Mouse (Mus musculus): ENCODE measurements around the gene Rgs18. TPM values are rescaled to one million over a fixed set of nuclear protein-coding genes. Genes with fewer than 3 reads are reported as not detected.

Gene Rgs18
- total RNA-seq (2017): 38.2 to 48.3 TPM (median 46.5 TPM) in 3 replicates

GRCm38 (mm10) chr1:144775331-144775730 lies at the start of gene Rgs18:
Gene Rgs18, minus strand, starts transcription at chr1:144775435.
- peak; percentile 99 for ATAC-seq (replicated peaks; ENCODE audit: insufficient number of reproducible peaks, low FRiP score, low TSS enrichment, poor library complexity, severe bottlenecking)

- ATAC-seq (replicated peaks; ENCODE audit: insufficient number of reproducible peaks, low FRiP score, low TSS enrichment, poor library complexity, severe bottlenecking): no peak
Observed at GRCm38 (mm10) chr1:144774394-144774793, 841 bp downstream of the Rgs18 start.

DNA sequence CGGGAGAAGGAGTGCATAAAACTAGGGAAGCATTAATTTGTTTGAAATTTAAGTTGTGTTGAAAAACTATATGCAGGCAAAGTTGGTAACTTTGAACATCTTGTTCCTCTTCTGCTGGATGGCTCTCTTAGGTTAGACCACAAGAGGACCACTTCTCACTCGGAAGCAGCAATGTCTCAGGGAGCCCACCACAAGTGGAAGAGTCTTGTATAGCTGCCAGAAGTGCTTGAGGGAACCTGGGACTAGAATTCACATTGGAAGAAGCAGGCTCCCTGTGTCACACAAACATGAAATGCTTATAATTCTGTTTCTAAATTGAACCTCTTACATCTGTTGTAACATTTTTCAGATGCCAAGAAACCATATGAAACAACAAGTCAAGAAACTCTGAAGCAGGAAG lies 9.0 kb downstream of the Rgs18 start:
- ATAC-seq (replicated peaks; ENCODE audit: insufficient number of reproducible peaks, low FRiP score, low TSS enrichment, poor library complexity, severe bottlenecking): 0 out of 2 replicates have a peak, but pooled peaks have one; percentile 31

DNA sequence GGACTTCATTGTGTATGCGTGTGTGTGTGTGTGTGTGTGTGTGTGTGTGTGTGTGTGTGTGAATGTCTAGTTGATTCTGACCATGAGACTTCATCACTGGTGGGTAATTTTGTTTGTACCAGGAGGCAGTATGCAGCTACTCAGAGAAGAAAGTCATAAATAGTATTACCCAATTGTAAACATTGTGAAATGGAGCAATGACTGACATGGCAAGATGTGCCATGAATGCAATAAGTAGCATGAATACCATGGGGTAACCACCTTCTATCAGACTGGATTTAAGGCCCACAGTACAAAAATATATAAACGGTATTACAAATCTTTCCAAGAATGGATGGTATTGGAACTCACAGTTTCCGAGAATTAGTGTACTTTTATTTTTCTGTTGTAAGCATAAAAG lies 14.4 kb downstream of the Rgs18 start:
- ATAC-seq (replicated peaks; ENCODE audit: insufficient number of reproducible peaks, low FRiP score, low TSS enrichment, poor library complexity, severe bottlenecking): no peak

GRCm38 (mm10) chr1:144750763-144751162 lies 24.5 kb downstream of the Rgs18 start:
- ATAC-seq (replicated peaks; ENCODE audit: insufficient number of reproducible peaks, low FRiP score, low TSS enrichment, poor library complexity, severe bottlenecking): no peak

- no peak for ATAC-seq (replicated peaks; ENCODE audit: insufficient number of reproducible peaks, low FRiP score, low TSS enrichment, poor library complexity, severe bottlenecking)
Observed at GRCm38 (mm10) chr1:144746182-144746581, 29.1 kb downstream of the Rgs18 start.

DNA sequence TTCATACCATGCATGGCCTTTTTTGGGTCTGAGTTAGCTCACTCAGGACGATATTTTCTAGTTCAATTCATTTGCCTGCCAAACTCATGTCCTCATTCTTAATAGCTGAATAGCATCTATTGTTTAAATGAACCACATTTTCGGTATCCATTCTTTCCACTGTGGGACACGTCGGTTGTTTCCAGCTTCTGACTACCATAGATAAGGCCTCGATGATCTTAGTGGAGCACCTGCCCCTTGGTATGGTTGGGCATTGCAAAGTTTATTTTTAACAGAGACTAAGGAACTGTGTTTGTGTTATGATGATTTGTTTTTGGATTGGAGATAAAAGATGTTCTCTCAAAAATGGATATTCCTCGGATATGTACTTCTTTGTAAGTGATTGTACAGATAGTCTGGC lies 37.5 kb downstream of the Rgs18 start:
- no peak for ATAC-seq (replicated peaks; ENCODE audit: insufficient number of reproducible peaks, low FRiP score, low TSS enrichment, poor library complexity, severe bottlenecking)

- no peak for ATAC-seq (replicated peaks; ENCODE audit: insufficient number of reproducible peaks, low FRiP score, low TSS enrichment, poor library complexity, severe bottlenecking)
Observed at GRCm38 (mm10) chr1:144720736-144721135, 54.5 kb downstream of the Rgs18 start.

- no peak for ATAC-seq (replicated peaks; ENCODE audit: insufficient number of reproducible peaks, low FRiP score, low TSS enrichment, poor library complexity, severe bottlenecking)
Observed at GRCm38 (mm10) chr1:144704373-144704772, 70.9 kb downstream of the Rgs18 start.

Other genes starting within 250 kb of the Rgs18 start
- not detected in 3 replicates for gene Rgs21, start 207.8 kb downstream of the Rgs18 start, total RNA-seq (2017)